Mouse (Mus musculus) MEL (cell line): Measurements from ENCODE around the gene Fam241a. TPM values are rescaled to one million over a fixed set of nuclear protein-coding genes. Genes with fewer than 3 reads are reported as not detected.

Experiments used
- DNase-seq: peaks from one replicate; pipeline ENCODE4 v3.0.0; 2011; ENCODE audit warnings: low read depth, low spot score
- H3K27ac ChIP-seq: 2 replicates; pipeline ENCODE4 v1.5.1; 2012; ENCODE audit warnings: low read depth, mild to moderate bottlenecking, control low read depth, low read length, moderate library complexity; ENCODE audit not compliant: control insufficient read depth
- H3K27me3 ChIP-seq, 2 experiments: fragments of 150-350 bp in 1 of 2; sonication (generic) in 1 of 2; 2 replicates each; pipeline ENCODE4 v1.6.1; 2012; ENCODE audit warnings: low read length in 2 of 2, mild to moderate bottlenecking in 2 of 2, improper control_type of control experiment in 1 of 2, moderate library complexity in 1 of 2; ENCODE audit not compliant: insufficient read depth in 2 of 2, control insufficient read depth in 1 of 2
- H3K36me3 ChIP-seq, 2 experiments: 2 replicates each; pipeline ENCODE4 v1.6.1; 2012 to 2014; ENCODE audit warnings: low read length in 2 of 2, improper control_type of control experiment in 1 of 2, inconsistent platforms in 1 of 2, mild to moderate bottlenecking in 1 of 2; ENCODE audit not compliant: insufficient read depth in 2 of 2, control insufficient read depth in 1 of 2
- H3K4me1 ChIP-seq, 2 experiments: fragments of 150-350 bp in 1 of 2; sonication (generic) in 1 of 2; 2 replicates each; pipeline ENCODE4 v1.6.1; 2012; ENCODE audit warnings: low read length in 2 of 2, improper control_type of control experiment in 1 of 2, mild to moderate bottlenecking in 1 of 2; ENCODE audit not compliant: insufficient read depth in 2 of 2, control insufficient read depth in 1 of 2
- H3K4me3 ChIP-seq, 2 experiments: fragments of 150-350 bp in 1 of 2; sonication (generic) in 1 of 2; 2 replicates each; pipeline ENCODE4 v1.5.1; 2012; ENCODE audit warnings: low read depth in 2 of 2, low read length in 2 of 2, mild to moderate bottlenecking in 2 of 2, moderate library complexity in 2 of 2, control low read depth in 1 of 2, improper control_type of control experiment in 1 of 2; ENCODE audit not compliant: control insufficient read depth in 1 of 2, insufficient read depth in 1 of 2
- H3K79me2 ChIP-seq: 2 replicates; pipeline ENCODE4 v1.6.1; 2012; ENCODE audit warnings: mild to moderate bottlenecking, low read length, moderate library complexity; ENCODE audit not compliant: control insufficient read depth, poor library complexity, insufficient read depth
- H3K9ac ChIP-seq: 2 replicates; pipeline ENCODE4 v1.6.1; 2012; ENCODE audit warnings: low read depth, mild to moderate bottlenecking, control low read depth, low read length, moderate library complexity; ENCODE audit not compliant: control insufficient read depth, poor library complexity, severe bottlenecking
- H3K9me3 ChIP-seq: fragments of 150-350 bp; sonication (generic); replicated peaks from 2 replicates; pipeline ENCODE4 v1.6.1; 2012; ENCODE audit warnings: mild to moderate bottlenecking, low read length, improper control_type of control experiment, moderate library complexity; ENCODE audit not compliant: insufficient read depth
- BHLHE40 ChIP-seq: IDR thresholded peaks from 2 replicates; pipeline ENCODE4 v1.6.1; 2012; ENCODE audit warnings: low read depth, mild to moderate bottlenecking, inconsistent platforms, low read length, improper control_type of control experiment, borderline replicate concordance
- CHD2 ChIP-seq: IDR thresholded peaks from 2 replicates; pipeline ENCODE4 v1.6.1; 2011; ENCODE audit warnings: low read length, improper control_type of control experiment
- E2F4 ChIP-seq: IDR thresholded peaks from 2 replicates; pipeline ENCODE4 v1.6.1; 2011; ENCODE audit warnings: low read depth, low read length, improper control_type of control experiment, borderline replicate concordance
- ELF1 ChIP-seq: IDR thresholded peaks from 2 replicates; pipeline ENCODE4 v1.6.1; 2014; ENCODE audit warnings: low read depth, mild to moderate bottlenecking, inconsistent platforms, low read length, improper control_type of control experiment, moderate library complexity
- EP300 ChIP-seq, 2 experiments: IDR thresholded peaks; 2 replicates each; pipeline ENCODE4 v1.6.1; 2011; ENCODE audit warnings: improper control_type of control experiment in 2 of 2, low read length in 2 of 2, low read depth in 1 of 2, mild to moderate bottlenecking in 1 of 2
- ETS1 ChIP-seq: IDR thresholded peaks from 2 replicates; pipeline ENCODE4 v1.6.1; 2012; ENCODE audit warnings: low read depth, mild to moderate bottlenecking, inconsistent platforms, low read length, improper control_type of control experiment, moderate library complexity
- GABPA ChIP-seq: IDR thresholded peaks from 2 replicates; pipeline ENCODE4 v1.6.1; 2012; ENCODE audit warnings: low read depth, mild to moderate bottlenecking, inconsistent platforms, low read length, improper control_type of control experiment, moderate library complexity
- HCFC1 ChIP-seq: IDR thresholded peaks from 2 replicates; pipeline ENCODE4 v1.6.1; 2012; ENCODE audit warnings: low read depth, mild to moderate bottlenecking, inconsistent platforms, low read length, improper control_type of control experiment, moderate library complexity
- MAFK ChIP-seq: IDR thresholded peaks from 2 replicates; pipeline ENCODE4 v1.6.1; 2011; ENCODE audit warnings: low read depth, mild to moderate bottlenecking, low read length, improper control_type of control experiment, borderline replicate concordance
- MAX ChIP-seq: IDR thresholded peaks from 2 replicates; pipeline ENCODE4 v1.6.1; 2011; ENCODE audit warnings: low read length, improper control_type of control experiment
- MAZ ChIP-seq: IDR thresholded peaks from 2 replicates; pipeline ENCODE4 v1.6.1; 2012; ENCODE audit warnings: low read depth, mild to moderate bottlenecking, inconsistent platforms, low read length, improper control_type of control experiment
- MEF2A ChIP-seq: IDR thresholded peaks from 2 replicates; pipeline ENCODE4 v1.6.1; 2014; ENCODE audit warnings: low read depth, mild to moderate bottlenecking, inconsistent platforms, low read length, improper control_type of control experiment; ENCODE audit not compliant: poor library complexity, insufficient replicate concordance, severe bottlenecking; ENCODE audit errors: extremely low read depth
- MYB ChIP-seq: IDR thresholded peaks from 2 replicates; pipeline ENCODE4 v1.6.1; 2011; ENCODE audit warnings: mild to moderate bottlenecking, low read depth, low read length, improper control_type of control experiment
- POLR2AphosphoS5 ChIP-seq: IDR thresholded peaks from 2 replicates; pipeline ENCODE4 v1.6.1; 2012; ENCODE audit warnings: low read depth, borderline replicate concordance, mild to moderate bottlenecking, inconsistent platforms, low read length, moderate library complexity, mixed read lengths
- TBP ChIP-seq: IDR thresholded peaks from 2 replicates; pipeline ENCODE4 v1.8.0; 2011; ENCODE audit warnings: low read depth, low read length, improper control_type of control experiment
- TCF12 ChIP-seq: IDR thresholded peaks from 2 replicates; pipeline ENCODE4 v1.6.1; 2014; ENCODE audit warnings: low read depth, mild to moderate bottlenecking, inconsistent platforms, low read length, improper control_type of control experiment, moderate library complexity
- UBTF ChIP-seq: IDR thresholded peaks from 2 replicates; pipeline ENCODE4 v1.6.1; 2012; ENCODE audit warnings: low read depth, mild to moderate bottlenecking, inconsistent platforms, low read length, improper control_type of control experiment, moderate library complexity, borderline replicate concordance; ENCODE audit not compliant: insufficient read depth
- USF2 ChIP-seq, 2 experiments: IDR thresholded peaks; 2 replicates each; pipeline ENCODE4 v1.6.1; 2011 to 2012; ENCODE audit warnings: improper control_type of control experiment in 2 of 2, low read length in 2 of 2, borderline replicate concordance in 1 of 2, inconsistent platforms in 1 of 2, low read depth in 1 of 2, mild to moderate bottlenecking in 1 of 2; ENCODE audit not compliant: insufficient read depth in 1 of 2
- ZMIZ1 ChIP-seq: IDR thresholded peaks from 2 replicates; pipeline ENCODE4 v1.6.1; 2012; ENCODE audit warnings: low read depth, mild to moderate bottlenecking, inconsistent platforms, low read length, improper control_type of control experiment, moderate library complexity
- ZNF384 ChIP-seq: IDR thresholded peaks from 2 replicates; pipeline ENCODE4 v1.6.1; 2012; ENCODE audit warnings: low read depth, mild to moderate bottlenecking, inconsistent platforms, low read length, improper control_type of control experiment
- polyA plus RNA-seq, 2 experiments: library from polyadenylated mRNA; stranded (reverse) in 1 of 2; unstranded in 1 of 2; fragments of >175 nt in 1 of 2; fragments of >200 nt in 1 of 2; gene quantifications; 2 replicates each; pipeline versions ENCODE4 v1.2.1 to v1.2.4; 2012; ENCODE audit warnings: low replicate concordance in 2 of 2, low read depth in 1 of 2; ENCODE audit not compliant: insufficient read length in 2 of 2, insufficient read depth in 1 of 2, missing spikeins in 1 of 2
- total RNA-seq: library from RNA; depleted of rRNA; stranded (reverse); fragments of 300-350 nt; gene quantifications from 2 replicates; pipeline ENCODE4 v1.2.3, GENCODE M21; 2012

Gene Fam241a
- total and polyA plus RNA-seq, 3 experiments, result 30.2 to 32.0 TPM; not detected in 1

GRCm38 (mm10) chr3:127868046-127868758, 27.9 kb downstream of the Fam241a start:
- Histone ChIP-seq H3K36me3 (peaks cover 0 to 10% of the 10 kb centered on the region in 2 experiments; a peak in 2 of 4 replicates), H3K4me3 (no peak overlapping the region), H3K9me3 (no peaks in the 10 kb centered on the region), H3K27me3 (no peaks in the 10 kb centered on the region), H3K4me1 (no peaks in the 10 kb centered on the region), H3K27ac (no peak overlapping the region), H3K79me2 (0 out of 2 replicates have a peak, but pooled peaks cover 2% of the 10 kb centered on the region), H3K9ac (no peak overlapping the region)
- no peak for TF ChIP-seq CHD2
- TF ChIP-seq ETS1, result no peak
- TF ChIP-seq USF2 (IDR thresholded peaks at IDR 0.05; ENCODE audit: borderline replicate concordance in 1 of 2, insufficient read depth in 1 of 2, low read depth in 1 of 2, low read length in 2 of 2), result no peak
- TF ChIP-seq MAX, result no peak
- TF ChIP-seq MYB, result no peak
- no peak for TF ChIP-seq MAFK
- TF ChIP-seq BHLHE40, result no peak
- no peak for TF ChIP-seq EP300 (IDR thresholded peaks at IDR 0.05; ENCODE audit: low read depth in 1 of 2, low read length in 2 of 2)
- no peak for TF ChIP-seq ZMIZ1
- no peak for TF ChIP-seq E2F4
- TF ChIP-seq TBP, result no peak
- TF ChIP-seq ZNF384, result no peak
- no peak for TF ChIP-seq ELF1
- TF ChIP-seq GABPA, result no peak
- no peak for TF ChIP-seq HCFC1
- no peak for TF ChIP-seq TCF12
- no peak for TF ChIP-seq UBTF
- TF ChIP-seq MEF2A, result no peak
- no peak for DNase-seq

GRCm38 (mm10) chr3:127864242-127864641, 31.9 kb downstream of the Fam241a start:
- Histone ChIP-seq H3K4me1 (no peaks in the 10 kb centered on the region), H3K9ac (no peak overlapping the region), H3K4me3 (no peak overlapping the region), H3K27me3 (no peaks in the 10 kb centered on the region), H3K79me2 (no peaks in the 10 kb centered on the region), H3K9me3 (no peaks in the 10 kb centered on the region), H3K36me3 (peaks cover 0 to 1% of the 10 kb centered on the region in 2 experiments; a peak in 2 of 4 replicates), H3K27ac (no peak overlapping the region)
- no peak for TF ChIP-seq HCFC1
- no peak for TF ChIP-seq ELF1
- TF ChIP-seq ETS1, result no peak
- TF ChIP-seq MAZ, result no peak
- no peak for TF ChIP-seq POLR2AphosphoS5
- DNase-seq, result no peak
